Mouse (Mus musculus): ENCODE data around the gene Phf13. TPM values are rescaled to one million over a fixed set of nuclear protein-coding genes. Genes with fewer than 3 reads are reported as not detected.

Phf13 gene
- total RNA-seq, 2 experiments from 2014 or later: 5.4 to 5.9 TPM

DNA sequence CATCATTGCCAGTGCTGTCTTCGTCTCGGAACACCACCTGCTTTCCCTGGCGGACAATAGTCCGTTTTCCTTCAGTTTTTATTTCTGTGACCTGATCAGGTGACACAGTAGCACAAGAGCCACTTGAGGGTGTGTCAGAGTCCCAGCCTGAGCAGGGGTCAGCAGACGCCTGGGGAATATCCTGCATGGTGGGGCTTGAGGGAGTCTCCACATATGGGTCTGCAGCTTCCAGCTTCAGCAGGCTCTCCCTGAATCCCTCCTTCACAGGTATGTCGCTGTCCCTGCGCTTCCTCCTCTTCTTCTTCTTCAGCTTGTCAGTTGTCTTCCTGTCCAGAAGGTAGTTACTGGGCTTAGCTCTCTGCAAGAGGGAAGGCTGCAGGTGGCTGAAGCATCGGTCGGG is 4.0 kb downstream of the Phf13 start:
- no peak for DNase-seq

DNA sequence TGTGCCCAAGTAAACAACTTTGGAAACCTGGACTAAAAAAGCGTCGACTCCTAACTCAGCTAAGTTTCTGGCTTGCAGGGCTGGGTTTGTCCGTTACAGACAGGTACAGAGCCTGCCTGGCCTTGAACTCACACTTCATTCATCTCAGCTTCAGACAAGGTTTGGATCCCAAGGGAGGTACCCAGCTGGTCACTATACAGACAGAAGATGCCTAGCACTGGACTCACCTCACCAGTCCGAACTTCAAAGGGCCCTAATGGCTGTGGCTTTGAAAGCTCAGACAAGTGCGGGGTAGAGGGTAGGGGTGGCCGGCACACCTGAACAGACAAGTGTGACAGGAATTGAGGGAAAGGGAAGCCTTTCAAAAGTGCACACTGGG is 7.0 kb downstream of the Phf13 start:
- DNase-seq: no peak

DNA sequence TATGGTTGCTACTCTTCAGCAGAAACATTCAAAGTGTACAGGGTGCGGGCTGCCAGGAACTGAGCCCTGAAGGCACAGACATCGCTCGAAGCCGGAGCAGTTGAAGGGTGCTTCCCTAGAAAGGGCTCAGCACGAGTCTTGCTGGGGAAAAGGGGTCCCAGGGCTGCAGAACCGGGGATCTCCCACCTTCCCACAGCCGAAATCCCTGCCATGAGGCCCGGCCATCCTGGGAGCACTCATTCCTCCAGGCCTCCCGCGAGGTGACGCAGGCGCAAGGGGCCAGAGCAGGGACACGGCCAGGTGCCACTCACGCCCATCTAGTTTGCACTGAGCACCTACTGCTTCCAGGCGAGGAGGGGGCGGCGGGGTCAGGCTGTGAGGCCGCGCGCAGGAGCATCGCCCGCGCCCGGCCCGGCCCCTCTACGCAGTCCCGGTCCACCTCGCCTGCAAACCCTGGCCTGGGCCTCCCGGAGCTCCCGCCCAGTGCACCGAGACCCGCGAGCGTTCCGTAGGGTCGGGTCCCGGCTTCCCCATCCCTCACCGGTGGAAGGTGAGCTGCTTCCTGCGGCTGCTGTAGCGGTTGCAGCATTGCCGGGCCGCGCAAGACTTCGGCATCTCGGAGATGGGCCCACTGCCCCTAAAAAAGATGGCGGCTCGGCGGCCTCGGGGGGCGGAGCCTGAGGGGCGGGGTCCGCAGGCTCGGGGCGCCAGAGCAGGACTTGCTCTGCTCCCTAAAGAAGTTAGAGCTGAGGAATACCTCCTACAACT is 7.5 kb downstream of the Phf13 start, which contains the start of gene Thap3:
TSS of gene Thap3 (minus strand) at position 656 of the 768 bp plus-strand sequence.
- peak; percentile 89 to 92 for DNase-seq

DNA sequence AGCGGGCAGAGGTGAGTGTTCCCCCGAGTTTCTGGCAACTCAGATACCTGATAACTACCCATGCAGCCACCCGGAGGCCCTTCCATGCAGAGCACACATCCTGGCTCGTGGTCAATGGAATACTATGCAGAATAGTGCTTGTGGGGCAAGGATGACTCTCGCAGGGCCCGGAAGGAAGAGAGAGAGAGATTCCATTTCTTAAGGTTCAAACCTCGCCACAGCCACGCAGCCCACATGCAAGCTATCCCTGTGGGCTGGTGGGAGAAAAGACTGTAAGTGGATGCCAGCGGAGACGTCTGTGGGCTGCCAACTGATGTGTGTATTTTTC is 8.1 kb downstream of the Phf13 start:
- DNase-seq: no peak

DNA sequence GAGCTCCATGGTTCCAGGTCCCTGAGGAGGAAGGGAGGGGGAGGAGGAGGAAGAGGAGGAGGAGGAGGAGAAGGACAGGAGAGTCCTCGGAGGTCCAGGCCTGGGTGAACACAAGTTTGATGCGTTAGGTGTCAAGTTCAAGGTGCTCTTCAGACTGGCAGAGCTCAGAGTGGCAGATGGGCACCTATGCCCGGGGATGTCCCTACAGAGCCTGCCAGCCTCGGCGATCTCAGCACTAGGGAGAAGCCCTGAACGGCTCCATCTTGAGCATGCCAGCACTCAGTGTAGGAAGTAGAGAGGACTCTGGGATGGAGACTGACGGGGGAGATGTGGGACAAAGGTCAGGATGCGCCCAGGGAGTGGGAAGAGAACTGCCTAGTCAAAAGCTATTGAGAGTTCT is 9.4 kb downstream of the Phf13 start:
- no peak for DNase-seq

DNA sequence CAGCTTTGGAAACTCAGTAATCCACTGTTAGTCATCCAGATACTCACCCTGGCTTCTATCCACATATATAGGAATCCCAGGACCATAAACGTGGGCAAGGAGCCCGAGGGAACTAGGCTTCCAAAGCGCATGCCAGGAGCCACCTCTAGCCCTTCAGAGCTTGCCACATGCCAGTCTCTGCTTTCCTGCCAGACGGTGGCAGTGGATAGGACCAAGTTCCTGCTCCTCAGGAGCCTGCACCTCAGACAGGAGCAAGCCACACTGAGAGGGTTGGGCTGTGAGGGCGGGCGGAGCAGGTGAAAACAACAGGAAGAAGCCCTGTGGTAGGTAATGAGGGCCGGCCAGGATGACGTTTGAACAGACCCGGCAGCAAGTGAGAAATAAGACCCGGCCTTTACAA is 10.2 kb downstream of the Phf13 start:
- DNase-seq: no peak

DNA sequence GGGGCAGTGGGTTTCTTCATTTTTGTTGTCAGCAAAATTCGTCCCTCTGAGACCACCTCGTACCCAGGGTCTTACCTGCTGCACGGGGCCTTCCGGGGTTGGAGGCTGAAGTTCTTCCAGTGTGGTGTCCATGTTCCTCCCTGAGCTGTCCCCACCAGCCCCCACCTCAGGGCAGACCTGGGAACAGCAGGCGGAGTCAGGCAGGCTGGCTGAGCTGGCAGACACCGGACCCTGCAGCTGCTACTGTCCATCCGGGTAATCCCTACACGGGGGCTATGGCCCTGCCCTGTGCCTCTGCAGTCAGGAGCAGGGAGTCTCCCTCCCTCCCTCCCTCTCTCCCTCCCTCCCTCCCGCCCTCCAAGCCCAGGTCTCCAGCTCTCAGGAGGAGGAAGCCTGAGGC is 12.5 kb downstream of the Phf13 start:
- no peak for DNase-seq

DNA sequence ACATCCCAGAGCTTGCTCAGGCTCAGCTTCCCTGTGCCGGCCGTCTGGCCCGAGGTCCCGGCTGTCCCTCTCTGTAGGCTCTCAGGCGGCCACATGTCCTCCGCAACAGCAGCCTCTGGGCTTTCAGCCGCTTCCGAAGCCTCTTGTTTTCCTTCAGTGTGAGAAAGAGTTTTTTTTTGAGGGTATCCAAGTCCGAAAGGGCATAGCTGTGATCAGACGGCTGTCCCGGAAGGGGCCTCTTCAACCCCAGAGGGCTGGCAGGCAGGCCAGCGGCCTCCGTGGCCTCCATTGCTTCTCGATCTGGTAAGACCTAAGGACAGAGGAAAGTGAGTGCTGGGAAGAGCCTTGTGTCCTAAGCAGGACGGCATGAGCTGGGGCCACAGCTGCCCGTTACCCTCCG is 13.0 kb downstream of the Phf13 start:
- no peak for DNase-seq

DNA sequence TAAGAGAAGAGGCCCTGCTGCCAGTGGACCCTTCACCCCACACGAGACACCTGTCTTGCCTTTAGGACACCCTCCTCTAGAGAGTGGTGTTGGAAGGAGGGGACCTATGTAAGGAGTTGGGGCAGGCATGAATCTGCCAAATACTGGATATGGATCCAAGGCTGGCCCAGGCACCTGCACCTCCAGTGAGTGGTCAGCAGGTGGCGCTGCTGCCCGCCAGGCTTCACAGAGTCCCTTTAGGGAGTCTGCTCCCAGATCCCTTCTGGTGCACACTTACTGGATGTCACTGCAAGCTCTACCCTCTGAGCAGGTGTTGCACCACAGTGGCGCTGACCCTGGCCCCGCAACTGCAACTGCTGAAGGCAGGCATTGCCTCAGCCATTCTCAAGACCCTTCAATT is 14.7 kb downstream of the Phf13 start:
- peak; percentile 83 to 88 for DNase-seq

DNA sequence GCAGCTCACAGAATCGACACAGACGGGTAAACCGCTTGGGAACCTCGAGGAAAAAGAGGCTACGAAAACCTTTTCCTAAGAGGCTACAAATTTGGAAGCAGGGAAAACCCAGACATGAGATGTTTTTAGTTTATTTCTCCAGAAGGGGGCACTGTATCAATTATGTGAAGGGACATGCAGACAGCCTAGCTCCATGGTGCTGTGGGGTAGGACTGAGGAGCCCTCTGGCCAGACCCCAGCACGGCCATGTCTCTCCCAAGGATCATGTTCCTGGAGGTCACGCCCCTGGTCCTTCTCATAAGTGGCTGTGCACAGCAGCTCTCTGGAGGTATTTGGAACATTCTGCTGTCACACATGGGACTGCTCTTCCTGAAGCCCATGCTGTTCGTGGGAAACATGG is 15.4 kb downstream of the Phf13 start:
- DNase-seq: peak in 1 of 2 experiments; percentile 49

DNA sequence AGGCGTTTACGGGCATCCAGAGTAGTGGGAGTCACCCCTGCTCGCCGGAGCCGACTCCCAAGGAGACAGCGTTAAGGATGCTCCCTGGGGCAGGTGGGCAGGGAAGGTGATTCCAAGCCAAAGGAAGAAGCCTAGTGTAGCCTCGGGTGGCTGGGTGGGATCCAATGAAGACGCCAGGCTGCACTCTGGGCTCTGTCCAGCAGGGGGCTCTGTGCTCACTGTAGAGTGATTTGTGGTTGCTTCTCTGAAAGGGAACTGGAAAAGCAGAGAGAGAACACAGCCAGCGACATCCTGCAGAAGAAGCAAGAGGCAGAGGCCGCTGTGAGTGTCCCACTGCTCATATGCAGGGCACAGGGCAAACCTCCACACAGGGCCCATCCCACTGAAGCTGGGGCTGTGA is 18.3 kb downstream of the Phf13 start:
- peak; percentile 83 to 96 for DNase-seq

DNA sequence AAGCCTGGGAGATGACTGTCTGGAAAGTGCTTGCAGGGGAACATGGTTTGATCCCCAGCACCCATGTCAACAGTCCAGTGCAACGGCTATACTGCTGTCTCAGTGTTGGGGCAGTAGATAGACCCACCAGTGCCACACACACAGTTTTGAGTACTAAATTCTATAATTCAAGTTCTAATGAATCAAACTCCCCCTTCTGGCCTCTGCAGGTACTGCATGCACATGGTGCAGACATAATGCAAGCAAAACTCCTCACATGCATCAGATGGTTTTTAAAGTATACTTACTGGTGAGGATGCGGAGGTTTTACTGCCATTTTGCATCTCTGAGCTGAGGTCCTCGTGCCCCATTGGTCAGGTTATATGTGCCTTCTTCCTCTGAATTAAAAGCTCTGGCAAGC is 20.6 kb downstream of the Phf13 start:
- DNase-seq: no peak

DNA sequence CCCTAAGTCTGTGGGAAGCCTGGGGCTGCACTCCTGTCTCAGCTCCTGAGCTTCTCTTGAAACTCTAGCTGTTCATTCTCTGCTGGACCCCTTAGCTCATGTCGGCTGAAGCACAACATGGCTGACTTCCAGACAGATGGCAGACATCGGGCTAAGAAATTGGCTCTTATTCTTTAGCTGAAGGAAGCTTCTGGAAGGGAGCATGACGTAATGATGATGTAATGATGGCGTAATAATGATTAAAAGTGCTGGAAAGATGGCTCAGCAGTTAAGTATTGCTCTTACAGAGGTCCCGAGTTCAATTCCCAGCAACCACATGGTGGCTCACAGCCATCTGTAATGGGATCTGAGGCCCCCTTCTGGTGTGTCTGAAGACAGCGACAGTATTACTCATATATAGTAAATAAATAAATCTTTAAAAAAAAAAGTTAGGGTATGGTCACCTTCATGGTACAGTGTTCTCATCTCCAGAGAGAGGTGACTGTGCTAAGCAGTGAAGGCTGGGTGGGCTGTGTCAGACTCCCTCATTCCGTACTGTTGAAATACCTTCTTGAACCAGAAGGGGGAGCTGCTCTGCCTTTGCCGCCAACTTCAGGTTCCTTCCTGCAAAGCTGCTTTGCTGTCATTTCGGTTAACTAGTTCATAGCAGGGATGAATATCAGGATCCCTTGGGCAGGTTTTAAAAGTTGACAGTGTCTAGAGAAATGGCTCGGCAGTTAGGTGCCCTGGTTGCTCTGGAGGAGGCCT is 23.7 kb downstream of the Phf13 start:
- DNase-seq: peak in 1 of 2 experiments; percentile 41

DNA sequence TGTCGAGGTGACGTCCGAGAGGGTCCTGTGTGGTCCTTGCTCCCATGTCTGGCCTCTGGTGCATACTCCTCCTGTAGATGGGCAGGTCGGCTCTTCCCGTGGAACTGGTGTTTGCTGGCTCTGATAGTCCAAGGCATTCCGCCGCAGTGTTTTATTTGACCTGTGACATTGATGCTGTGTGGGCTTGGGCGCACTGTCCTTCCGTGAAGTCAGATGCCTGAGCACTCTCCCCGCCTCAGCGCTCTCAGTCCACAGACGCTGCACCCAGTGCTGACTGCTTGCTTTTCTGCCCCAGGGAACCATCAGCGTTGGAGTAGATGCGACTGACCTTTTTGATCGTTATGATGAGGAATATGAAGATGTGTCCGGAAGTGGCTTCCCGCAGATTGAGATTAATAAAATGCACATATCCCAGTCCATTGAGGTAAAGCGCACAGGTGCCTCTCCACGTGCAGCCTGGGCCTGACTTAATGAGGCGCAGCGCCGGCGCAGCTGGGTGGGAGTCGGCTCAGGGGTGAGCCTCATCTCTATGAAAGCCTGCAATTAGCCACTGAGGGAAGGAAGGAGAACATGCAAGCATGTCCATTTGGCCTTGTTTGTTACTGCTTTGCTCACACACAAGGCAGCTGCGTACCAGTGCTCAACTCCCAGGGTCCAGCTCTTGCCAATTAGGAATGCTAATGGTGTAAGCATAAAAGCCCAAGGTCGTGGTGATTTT is 27.7 kb downstream of the Phf13 start:
- no peak for DNase-seq

DNA sequence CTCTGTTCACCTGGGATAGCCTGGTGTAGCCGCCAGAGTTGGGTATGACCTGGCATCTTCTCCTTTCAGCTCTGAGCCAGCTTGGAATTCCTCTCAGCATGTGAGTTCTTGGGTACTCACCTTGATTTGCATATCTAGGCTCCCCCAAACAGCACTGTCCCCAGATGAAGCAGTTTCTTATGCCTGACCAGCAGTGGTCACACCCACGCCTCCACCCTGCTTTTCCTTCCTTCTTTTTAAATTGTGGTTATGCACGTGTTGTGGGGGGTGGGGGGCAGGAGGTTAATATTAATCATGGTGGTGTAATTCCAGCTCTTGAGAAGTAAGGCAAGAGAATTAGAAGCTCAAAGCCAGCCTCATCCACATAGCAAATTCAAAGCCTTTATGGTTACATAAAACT is 33.2 kb downstream of the Phf13 start:
- DNase-seq: peak in 1 of 2 experiments; percentile 27

DNA sequence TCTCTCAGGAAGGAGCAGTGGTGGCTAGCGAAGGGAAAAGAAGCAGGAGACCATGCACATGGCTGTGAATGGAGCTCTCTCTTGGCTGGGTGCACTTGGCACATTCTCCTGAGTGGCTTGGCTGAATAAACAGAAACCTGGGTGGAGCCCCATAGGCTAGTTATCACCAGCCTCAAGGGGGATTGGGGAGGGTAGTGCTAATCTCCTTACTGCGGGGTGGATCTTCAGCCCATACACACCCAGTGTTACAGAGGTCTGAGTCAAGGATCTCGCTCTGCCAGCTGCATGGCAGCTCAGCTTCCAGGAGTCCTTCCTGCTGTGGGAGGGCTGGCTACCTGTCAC is 35.6 kb downstream of the Phf13 start:
- DNase-seq: peak in 1 of 2 experiments; percentile 44

DNA sequence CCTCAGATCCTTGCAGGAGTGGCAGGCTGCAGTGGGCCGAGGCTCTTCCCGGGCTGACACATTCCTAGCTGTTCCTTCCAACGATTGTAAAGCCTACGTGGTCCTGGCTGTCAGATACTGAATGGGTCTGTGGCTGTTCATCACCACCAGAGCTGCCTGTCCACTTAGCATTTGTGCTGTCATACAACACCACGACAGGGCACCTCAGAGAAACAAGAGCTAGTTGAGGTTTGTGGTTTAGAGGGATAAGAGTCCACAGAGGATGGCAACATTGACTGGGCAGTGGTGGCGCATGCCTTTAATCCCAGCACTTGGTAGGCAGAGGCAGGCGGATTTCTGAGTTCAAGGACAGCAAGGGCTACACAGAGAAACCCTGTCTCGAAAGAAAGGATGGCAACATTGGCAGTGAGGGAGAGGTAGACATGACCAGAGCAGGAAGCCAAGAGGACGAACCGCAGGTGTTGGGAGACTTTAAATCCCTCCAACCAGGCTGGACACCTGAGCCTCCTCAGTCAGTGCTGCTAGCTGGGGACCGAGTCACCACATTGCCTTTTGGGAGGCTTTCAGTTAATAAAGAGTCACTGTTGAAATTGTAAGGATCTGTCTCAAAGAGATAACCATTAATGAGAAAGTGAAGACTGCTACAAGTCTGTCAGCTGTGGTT is 36.1 kb downstream of the Phf13 start:
- no peak for DNase-seq

DNA sequence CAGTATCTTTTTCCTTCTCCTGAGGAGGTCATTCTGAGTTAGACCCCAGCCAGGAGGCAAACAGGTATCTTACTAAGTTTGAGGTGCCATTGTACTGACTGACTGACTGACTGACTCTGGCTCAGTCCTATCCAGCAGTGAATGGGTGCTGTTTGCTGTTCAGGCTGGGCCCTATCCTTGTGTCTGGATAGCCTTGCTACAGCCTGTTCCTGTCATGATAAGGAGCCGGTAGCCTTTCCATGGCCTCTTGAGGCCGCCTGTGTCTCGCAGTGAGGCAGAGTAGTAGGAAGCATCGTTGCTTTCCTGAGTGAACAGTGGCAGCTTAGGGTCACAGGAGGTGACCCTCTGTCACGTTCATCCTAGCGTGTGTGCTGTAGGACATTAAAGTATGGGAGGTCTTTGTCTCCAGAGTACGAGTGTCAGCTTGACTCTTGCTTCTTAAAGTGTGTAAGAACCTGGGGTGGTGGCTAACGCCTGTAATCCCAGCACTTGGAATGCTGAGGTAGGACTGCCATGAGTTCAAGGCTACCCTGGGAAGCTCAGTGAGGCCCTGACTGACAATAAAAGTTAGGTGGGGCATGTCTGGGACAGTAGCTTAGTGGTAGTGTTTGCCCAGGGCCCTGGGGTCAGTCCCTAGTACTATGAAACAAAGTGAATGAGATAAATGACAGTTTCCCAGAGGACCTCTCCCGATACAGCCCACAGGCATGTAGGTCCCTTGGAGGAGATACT is 38.3 kb downstream of the Phf13 start:
- DNase-seq: no peak

DNA sequence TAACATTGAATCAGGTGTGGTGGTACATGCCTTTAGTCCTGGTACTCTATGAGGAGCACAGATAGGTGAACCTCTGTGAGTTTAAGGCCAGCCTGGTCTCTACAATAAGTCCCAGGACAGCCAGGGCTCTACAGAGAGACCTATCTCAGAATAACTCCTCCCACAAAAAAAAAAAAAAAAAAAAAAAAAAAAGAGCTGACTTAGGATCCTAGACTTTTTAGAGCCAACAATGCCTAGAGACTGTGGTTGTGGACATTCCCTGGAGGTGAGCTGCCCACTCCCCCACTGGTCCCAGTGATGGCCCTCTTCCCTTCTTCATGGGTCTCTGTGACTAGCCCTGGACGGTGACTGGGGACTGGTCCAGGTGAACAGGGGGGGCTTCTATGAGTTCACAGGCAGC is 40.3 kb downstream of the Phf13 start:
- DNase-seq: no peak

DNA sequence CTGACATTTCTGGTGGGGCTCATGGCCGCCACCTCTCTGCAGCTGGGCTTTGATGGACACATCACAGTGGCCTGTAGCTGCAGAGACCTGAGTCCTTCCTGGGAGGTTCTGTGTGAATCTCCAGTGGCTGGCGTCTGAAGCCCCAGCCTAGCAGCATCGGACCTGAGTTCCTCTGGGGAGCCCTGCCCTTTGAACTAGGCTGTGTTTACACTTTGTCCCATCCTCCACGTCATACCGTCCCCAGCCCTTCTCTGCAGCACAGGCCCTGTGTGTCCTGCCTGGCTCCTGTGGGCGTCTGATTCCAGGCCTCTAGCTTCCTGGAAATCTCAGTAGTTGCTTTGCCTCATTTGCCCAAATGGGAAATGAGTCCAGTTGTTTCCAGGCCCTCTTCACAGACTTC is 42.8 kb downstream of the Phf13 start:
- no peak for DNase-seq

DNA sequence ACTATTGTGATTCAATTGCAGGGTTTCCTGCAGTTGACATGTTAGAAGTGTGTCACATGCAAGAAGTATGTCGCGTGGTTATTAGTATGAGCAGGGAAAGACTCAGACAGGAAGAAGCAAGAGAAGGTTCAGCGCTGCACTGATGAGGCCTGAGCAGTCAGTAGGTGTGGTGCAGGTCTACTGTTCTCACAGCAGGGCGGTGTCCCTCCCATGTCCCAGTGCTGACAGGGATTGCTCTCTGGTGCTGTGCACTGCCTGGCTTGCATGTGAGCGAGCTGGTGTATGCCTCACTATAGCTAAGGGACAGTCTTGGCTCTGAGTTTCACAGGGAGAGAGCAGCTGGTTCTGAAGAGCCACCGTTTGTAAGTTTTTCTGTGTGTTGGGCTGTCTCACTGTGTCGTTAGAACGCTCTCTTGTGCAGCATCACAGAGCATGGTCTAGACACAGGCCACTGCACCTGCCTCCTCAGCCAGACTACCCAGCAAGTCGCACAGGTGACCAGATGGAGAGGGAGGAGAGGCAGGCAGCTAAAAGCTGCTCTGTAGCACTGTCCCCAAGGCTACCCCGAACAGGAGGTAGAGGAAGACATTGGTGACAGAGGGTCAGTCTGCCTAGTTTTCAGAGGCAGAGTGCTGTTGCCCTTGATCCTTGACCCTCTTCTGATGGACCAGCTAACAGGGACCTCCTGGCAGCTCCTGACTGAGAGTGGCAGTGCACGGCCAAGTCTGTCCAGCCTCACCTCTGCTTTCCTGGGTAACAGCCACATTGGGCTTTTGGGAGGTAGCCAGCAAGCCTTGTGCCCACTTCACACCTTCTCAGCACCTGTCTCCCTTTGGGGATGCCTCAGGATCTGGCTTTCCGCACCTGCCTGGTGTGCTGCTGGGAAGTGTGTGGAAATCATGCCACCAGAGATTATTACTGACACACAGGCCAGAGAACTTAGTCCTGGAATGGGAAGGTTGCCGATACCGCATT is 47.3 kb downstream of the Phf13 start:
- DNase-seq: peak; percentile 24 to 31

Data from heart, adult 18-20 months (tissue).